Mouse (Mus musculus): ENCODE results near the gene Cebpzos. TPM values are rescaled to one million over a fixed set of nuclear protein-coding genes. Genes with fewer than 3 reads are reported as not detected.

Cebpzos gene
- total RNA-seq (2023): 6.3 and 6.7 TPM in 2 replicates

GRCm38 (mm10) chr17:78916369-78916813 lies at the start of gene Cebpzos:
Cebpzos (plus strand) TSS chr17:78916500.

GRCm38 (mm10) chr17:78882401-78883112 lies 33.7 kb upstream of the Cebpzos start, which contains the start of gene Eif2ak2:
Eif2ak2 (minus strand) TSS chr17:78882573.

GRCm38 (mm10) chr17:78906892-78907291 lies 9.4 kb upstream of the Cebpzos start, which contains the start of gene Sult6b1:
Sult6b1 (minus strand) TSS chr17:78906992.

GRCm38 (mm10) chr17:78936466-78937228 lies 20.3 kb downstream of the Cebpzos start, which contains the start of the genes Cebpz and Ndufaf7:
Cebpz (minus strand) TSS chr17:78937066.
Ndufaf7 (plus strand) TSS chr17:78937136.

Other genes starting within 250 kb of the Cebpzos start
- 40.4 and 41.1 TPM in 2 replicates for gene Strn, start 179.3 kb upstream of the Cebpzos start, total RNA-seq (2023)
- gene Heatr5b, start 81.1 kb upstream of the Cebpzos start, total RNA-seq (2023): 18.8 and 20.3 TPM in 2 replicates
- 19.6 and 38.9 TPM in 2 replicates for gene Gpatch11, start 80.9 kb upstream of the Cebpzos start, total RNA-seq (2023)
- gene Eif2ak2, start 33.9 kb upstream of the Cebpzos start, total RNA-seq (2023): 22.5 and 26.7 TPM in 2 replicates
- gene Sult6b1, start 9.5 kb upstream of the Cebpzos start, total RNA-seq (2023): not detected in 2 replicates
- 110 and 125 TPM in 2 replicates for gene Cebpz, start 20.6 kb downstream of the Cebpzos start, total RNA-seq (2023)
- gene Ndufaf7, start 20.6 kb downstream of the Cebpzos start, total RNA-seq (2023): 22.6 and 32.3 TPM in 2 replicates
- gene Prkd3, start 104.3 kb downstream of the Cebpzos start, total RNA-seq (2023): 44.6 and 51.5 TPM in 2 replicates
- gene Qpct, start 135.4 kb downstream of the Cebpzos start, total RNA-seq (2023): 3.9 and 4.4 TPM in 2 replicates